Mouse (Mus musculus): ENCODE data around the gene Plekhg3. TPM values are rescaled to one million over a fixed set of nuclear protein-coding genes. Genes with fewer than 3 reads are reported as not detected.

Gene Plekhg3
- total RNA-seq, 2 experiments from 2014 or later: 21.1 to 22.0 TPM

DNA sequence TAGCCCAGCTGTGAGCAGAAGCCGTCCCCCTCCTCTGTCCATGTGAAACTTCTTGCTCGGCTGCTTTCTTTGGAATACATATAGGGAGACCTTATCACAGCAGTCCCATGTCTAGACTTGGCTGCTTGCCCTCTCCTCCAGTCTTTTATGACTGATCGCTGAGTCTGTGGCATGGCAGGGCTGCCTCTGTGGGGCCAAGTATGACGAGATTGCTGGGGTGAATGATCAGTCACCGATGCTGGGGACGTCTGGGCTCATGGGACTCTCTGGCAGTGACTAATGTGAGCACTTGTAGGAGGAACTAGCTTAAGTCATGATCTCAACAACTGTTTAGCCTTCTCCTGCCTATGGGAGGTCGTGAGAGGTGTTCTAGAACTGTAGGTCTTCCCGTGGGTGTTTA, 21.6 kb downstream of the Plekhg3 start:
- peak; percentile 76 for DNase-seq

DNA sequence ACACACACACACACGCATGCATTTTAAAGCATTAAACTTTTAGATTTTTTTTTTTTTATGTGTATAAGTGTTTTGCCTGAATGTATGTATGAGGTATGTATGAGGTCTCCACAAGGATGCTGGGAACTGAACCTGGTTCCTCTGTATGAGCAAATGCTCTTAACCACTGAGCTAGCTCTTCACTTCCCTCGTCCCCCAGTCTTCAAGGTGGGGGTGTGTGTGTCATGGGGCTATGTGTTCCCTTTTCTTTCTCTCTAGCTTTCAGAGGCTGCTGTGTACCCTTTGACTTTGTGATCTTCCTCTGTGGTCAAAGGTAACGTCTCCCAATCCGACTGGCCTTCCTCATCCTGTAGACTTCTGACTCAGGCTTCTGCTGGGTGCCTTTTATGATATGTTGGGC, 22.3 kb downstream of the Plekhg3 start:
- no peak for DNase-seq

DNA sequence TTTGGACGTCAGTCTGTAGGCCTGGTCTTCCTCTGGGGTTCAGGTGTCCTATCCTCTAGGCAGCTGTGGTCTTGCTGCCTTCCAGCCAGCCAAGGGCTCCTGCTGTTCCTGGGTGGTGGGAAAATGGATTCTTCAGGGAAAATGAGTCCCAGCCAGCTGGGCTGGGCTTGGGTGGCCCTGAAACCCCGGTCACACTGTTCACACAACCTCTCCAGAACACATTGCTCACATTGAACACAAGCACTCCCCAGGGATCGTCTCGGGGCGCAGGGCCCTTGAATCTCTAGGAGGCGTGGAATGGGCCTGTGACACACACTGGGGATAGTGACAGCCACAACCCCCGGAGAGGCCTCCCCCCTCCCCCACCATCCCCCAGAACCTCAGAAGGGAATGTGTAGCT, 23.2 kb downstream of the Plekhg3 start:
- no peak for DNase-seq

DNA sequence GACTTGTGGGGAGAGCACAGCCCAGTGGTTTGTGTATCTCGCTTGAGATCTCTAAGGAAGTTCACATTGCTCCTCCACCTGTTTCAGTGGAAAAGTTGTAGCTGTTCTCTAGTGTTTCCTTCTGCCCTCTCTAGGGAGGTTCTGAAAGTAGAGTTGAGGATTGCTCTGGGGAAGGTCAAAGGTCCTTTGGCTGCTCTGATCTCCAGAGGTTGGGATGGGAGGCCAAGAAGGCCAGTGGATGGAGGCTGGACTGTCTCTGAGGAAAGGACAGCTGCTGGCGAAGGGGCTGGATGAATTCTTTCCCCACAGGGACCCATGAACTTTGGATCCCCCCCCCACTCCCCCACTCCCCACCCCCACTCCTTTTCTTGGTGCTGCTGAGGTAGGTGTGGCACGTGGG, 23.7 kb downstream of the Plekhg3 start:
- no peak for DNase-seq

DNA sequence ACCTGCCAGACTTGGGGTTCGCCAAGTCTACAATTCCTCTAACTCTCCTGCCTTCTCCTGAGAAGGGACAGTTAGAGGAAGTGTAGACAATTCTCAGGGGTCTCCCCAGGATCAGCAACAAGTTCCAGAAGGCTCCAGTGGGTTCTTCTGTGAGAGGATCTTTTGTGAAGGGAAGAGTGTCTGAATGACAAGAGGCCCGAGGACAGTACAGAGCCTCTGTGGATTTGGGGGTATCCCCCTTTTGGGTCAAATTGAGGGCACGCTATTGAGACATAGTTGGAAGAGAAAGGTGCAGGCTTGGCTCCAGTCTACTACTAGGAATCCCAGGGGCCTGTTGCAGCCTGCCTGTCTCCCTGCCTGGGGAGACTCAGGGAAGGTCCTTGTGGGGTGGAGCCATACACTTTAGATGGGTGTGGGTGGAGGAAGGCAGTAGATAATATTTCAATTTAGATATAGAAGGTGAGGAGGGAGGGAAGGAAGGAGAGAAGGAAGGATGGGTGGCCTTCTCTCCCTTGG, 24.2 kb downstream of the Plekhg3 start:
- no peak for DNase-seq

DNA sequence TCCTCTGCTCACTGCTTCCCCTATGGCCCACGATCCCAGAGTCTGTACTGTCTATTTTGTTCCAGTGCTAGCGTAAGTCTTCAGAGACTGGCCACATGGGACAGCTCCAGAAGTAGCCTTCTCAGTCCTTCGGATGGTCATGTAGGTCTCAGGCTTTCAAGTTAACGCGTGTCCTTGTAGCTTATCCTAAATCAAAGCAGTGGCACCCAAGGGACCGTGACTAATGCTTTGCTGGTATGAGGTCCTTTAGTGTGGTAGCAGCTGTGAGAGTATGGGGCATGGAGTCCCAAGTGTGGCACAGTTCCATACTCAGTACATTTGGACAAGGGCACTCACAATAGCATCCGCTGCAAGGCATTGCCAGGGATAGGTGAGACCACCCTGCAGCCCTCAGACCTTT, 25.5 kb downstream of the Plekhg3 start:
- DNase-seq: no peak

DNA sequence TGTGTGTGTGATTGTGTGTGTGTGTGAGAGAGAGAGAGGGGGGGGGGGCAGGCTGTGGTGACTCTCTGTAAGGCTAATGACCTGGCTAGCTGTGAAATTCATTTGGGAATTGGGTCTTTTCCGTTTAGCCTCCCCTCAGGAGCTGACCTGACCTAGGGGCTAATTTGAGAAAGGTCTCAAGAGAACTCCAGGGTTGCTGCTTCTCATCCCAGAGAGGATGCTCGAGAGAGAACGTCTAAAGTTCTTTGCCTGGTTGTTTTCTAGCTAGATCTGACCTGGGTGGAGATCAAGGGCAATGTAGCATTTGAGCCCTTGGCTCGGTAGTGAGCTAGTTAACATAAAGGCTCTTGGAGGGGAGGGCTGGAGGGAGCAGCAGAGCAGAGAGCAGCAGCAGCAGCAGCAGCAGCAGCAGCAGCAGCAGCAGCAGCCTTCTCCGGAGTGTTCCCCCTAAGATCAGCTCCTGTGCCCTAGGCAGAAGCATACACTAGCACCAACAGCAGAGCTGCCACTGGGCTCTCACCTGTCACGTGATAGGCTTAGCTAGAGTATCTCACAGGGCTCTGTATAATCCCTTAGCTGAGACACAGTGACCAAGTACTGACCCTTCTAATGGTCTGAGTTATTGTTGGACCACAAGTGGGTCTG, 26.2 kb downstream of the Plekhg3 start:
- DNase-seq: no peak

DNA sequence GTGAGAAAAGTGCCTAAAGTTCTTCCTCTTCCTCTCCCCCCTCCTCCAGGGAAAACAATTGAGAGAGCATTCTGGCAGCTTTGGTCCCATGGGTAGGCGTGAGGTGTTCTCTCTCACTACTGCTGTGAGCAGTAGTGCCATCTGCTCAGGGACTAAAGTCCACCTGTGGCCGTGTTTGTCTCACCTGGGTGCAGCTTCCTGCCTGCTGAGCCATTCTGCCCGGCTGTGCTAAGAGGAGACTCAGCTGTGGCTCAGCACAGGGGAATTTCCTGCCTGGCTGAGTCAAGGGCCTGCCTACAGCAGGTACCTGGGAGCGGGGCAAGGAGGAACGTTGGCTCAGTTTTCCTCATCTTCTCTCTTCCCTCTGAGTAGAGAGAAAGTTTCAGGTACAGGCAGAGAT, 27.5 kb downstream of the Plekhg3 start:
- no peak for DNase-seq

DNA sequence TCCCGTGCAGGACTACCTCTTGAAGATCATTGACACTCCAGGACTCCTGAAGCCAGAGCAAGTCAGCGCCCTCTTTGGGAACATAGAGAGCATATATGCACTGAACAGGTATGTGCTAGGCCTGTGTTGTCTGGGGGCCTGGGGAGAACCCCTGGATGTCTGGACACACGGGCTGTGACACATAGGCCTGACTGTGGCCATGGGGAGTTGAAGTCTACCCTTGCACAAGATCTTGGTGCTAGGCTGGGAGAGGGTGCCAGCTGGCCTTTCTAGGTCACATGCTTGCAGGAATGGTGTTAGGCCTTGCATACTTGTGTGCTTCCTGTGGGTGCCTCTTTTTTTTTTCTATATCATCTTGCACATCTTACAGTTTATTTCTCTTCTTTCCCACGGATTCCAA, 31.5 kb downstream of the Plekhg3 start:
- DNase-seq: peak; percentile 70

DNA sequence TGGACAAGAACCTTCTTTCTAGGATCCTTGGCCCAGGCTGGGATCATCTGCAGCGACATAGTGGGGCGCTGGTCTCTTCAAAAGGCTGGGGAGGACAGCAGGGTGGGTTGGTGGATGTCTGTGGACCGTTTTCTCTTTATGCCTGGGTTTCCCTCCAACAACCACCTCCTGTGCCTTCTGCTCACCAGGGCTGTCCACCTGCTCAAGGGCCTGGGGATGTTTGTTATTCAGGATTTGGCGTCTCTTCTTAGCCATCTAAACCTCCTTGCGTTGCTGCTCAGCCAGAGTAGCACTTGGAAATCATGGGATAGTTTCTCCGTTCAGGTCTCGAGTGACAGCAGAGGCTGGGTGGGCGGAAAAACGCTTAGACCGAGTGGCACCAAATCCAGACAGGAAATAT, 35.6 kb downstream of the Plekhg3 start:
- DNase-seq: no peak

DNA sequence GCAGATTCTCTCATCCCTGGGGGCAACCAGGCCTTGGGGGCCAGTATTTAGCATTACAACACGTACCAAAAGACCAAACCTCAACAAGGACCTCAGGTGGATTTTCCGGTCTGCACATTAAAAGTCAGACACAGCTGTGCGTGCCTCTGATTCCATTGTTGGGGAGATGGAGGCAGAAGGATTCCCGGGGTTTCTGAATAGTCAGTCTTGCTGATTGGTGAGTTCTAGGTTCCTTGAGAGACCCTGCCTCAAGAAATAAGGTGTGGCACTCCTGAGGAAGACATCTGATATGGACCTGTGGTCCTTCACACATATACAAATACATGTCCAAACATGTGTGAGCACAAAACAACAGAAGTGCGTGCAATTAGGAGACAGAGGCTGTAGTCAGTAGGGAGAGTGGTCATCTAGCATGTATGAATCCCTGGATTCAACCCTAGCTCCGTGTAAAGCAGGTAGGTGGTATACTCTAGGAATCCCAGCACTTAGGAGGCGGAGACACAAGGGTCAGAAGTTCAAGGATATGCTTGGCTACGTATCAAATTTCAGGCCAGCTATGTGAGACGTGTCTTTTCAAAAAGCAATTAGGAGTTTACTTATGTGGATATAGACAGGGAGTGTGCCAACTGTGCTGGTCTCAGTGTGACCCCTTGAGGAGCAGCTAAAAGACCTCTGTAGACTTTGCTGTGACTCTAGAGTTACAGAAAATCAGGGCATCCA, 39.7 kb downstream of the Plekhg3 start:
- no peak for DNase-seq

DNA sequence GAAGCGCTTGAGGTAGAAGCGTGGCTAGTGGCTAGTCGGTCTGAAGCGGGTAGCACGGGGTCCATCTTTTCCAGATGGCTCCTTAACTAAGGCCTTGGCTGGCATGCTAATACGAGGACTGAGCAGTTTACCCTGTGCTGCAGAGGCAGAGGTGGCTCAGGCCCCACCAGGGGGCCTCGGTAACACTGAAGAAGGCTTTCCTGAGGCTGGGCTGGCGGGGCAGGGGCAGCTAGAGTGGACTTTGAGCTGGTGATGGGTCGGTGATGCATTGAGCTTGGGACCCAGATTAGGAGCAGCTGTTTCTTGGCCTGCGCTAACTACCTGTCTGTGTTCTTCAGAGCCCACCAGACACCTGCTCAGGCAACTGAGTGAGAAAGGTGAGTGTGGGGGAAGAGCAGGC, 40.6 kb downstream of the Plekhg3 start:
- DNase-seq: no peak

DNA sequence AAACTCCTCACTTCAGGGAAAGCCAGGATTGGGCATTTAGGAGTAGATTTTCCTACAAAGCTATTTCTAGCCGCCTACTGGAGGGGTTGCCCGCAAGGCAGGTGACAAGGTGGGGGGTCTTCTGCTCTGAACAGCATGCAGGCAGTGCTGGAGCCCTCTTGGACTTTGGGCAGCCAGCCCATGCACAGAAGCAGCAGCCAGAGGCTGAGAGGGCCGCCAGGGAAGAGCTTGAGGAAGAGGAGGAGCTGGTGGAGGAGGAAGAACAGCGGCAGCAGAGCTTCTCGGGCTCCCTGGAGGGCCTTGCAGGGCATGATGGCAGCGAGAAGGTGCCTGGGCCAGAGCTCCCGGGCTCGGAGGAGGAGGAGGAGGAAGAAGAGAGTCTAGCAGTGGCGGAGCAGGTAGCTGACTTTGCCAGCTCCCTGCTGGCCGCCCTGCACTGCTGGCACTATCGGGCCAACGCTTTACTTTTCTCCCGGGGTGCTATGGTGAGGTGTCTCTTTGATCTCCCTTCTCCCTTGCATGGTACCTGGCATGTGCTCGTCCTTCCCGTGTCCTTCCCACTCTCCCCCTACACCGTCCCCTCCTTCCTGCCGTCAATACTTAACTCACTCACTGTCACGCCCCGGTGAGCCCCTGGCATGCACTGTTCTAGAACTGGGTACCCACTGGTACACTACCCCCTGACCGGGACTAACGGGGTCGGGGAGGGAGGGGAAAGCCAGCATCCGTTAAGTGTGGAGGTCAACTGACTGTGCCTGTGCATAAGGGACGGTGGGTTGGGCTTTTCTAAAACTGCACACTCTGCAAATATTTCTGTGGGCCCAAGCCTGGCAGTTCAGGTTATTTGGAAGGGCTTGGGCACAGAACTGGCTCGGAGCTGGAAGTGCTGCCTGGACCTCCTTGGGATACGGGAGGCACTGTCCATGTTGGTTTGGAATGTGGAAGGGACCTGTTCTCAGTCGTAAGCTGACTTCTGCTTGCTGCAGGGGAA, 41.9 kb downstream of the Plekhg3 start:
- no peak for DNase-seq

DNA sequence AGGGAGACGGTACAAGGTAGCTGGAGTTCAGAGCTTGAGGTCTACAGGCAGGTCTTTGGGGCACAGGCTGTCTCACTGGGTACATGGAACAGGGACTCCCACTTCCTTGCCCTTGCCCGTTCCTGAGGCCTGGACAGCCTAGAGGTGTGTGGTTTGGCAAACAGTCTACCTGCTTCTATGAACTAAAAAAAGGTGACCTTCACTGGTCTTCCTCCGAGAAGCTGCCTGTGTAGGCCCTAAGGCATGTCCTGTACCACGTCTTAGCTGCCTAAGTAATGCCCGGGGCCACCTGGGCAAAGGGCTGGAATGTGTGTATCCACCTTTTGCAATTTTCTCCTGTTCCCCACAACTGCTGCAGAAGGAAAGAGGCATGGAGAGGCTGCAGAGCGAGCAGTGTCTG, 42.7 kb downstream of the Plekhg3 start:
- no peak for DNase-seq

DNA sequence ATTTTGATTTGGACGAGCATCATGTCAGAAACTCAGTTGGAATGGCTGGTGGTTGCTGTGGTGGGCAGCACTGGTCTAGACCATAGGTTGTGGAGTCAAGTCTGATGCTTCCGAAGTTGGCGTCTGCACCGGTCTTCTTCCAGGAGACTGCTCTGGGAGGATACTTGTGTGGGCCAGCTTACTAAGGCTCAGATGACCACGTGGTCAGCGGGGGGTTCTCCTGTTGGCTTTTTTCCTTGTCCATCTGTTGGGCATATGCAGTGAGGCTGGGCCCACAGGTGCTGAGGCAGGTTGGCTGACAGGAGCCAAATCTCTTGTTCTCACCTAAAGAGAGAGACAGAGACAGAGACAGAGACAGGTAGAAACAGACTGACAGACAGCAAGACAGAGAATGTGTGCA, 44.1 kb downstream of the Plekhg3 start:
- no peak for DNase-seq

DNA sequence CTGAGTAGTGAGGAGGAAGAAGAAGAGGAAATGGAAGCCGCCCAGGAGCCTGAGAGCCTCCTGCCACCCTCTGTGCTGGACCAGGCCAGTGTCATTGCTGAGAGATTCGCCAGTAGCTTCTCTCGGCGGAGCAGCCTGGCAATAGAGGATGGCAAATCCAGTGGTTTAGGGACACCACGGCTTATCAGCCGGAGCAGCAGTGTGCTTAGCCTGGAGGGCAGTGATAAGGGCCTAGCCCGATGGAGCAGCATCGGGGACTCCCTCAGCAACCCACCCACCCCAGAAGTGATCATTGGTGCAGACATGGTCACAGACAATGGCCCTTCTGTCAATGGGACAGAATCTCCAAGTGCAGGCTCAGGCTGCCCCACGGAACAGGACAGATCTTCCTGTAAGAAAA, 45.4 kb downstream of the Plekhg3 start:
- no peak for DNase-seq

DNA sequence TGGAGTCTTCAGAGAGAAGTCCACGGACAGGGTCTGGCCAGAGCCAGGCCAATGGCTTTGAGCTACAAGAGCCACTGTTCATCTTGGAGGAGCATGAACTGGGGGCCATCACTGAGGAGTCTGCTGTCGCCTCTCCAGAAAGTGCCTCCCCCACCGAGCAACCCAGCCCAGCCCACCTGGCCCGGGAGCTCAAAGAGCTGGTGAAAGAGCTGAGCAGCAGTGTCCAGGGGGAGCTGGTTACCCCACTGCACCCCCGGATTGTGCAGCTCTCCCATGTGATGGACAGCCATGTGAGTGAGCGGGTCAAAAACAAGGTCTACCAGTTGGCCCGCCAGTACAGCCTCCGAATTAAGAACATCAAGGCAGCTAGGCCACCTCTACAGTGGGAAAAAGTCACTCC, 46.1 kb downstream of the Plekhg3 start:
- DNase-seq: no peak

DNA sequence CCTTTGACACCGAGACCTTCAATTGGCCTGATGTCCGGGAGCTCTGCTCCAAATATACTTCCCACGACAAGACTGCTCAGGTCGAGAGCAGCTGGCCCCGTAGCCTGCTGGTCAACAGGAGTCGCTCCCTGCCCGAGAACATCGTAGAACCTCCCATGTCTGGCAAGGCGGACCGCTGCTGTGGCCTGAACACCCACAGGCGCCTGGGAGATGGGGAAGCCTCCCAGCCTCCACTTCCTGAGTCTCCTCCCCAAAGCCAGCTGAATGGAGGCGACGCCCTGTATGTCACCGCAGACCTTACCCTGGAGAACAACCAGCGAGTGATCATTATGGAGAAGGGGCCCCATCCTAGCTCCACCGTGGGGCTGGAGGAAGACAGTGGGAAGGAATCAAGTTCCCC, 47.2 kb downstream of the Plekhg3 start:
- no peak for DNase-seq

DNA sequence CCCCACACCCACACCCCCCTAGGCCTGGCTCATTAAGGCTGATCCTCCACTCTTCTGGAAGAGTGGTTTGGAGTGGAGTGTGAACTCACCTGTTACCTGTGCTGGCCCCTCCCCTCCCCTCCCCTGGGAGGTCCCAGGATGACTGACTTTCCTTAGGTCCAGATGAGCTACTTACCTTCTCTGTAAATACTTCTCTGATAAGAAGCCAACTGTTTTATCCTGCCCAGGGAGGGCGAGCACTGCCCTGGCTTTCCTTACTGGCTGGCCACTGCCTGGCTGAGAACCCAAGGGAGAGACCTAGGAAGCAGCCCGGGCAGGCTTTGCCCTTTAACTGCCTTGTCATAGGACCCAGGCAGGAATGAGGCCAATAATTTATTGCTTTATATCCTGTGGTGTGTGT, 47.8 kb downstream of the Plekhg3 start:
- DNase-seq: peak; percentile 55

DNA sequence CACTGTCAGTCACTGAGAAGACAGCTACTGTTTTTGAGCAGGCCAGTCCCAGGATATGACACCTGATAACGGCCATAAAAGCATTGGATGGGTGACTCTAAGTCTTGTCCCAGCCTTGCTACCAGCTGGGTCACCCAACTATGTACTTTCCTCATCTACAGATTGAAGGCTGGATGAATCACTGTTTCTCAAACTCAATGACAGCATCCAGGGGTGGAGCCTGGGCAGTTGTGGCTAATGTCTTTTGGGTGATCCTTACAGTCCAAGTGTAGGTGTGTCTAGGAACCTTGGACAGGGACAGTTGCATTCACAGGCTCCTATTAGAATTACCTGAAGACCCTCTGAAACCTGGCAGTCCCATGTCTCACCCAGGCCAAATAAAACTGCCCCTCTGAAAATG, 49.1 kb downstream of the Plekhg3 start:
- DNase-seq: no peak

DNA sequence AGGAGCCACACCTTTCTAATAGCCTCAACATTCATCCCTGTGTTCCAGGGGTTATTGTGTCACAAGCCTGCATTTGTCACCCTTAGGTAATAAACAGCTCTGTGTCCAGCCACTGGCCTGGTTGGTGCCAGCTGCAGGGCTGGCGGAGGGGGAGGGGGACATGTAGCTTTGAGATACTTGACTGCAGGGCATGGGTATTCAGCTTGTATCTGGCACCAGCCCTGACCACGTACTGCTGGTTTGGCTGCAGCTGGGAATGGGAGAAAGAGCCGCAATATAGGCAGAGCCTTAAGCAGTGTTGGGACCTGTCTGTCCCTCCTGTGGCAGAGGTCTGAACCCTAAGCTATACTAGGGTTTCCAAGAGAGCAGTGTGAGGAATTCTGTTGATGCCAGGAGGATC, 51.4 kb downstream of the Plekhg3 start:
- peak; percentile 67 for DNase-seq

DNA sequence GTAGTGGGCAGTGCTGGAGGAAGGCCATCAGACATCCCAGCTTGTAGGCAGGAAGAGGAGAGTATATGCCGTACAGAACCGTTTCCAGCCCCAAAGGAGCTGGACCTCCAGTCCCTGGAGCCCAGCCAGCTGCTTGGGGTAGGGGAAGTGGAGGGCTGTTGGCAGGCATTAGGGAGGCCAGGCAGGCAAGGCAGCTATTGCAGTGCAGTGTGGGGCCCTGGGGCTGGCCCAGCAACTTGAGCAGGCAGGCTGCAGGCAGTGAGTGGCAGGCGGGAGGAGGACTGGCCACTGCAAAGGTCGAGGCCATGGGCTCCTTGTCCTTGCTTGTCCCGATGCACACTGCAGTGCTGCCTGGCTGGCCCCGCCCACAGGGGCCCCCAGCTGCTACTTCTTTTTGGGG, 52.1 kb downstream of the Plekhg3 start:
- DNase-seq: peak; percentile 79

DNA sequence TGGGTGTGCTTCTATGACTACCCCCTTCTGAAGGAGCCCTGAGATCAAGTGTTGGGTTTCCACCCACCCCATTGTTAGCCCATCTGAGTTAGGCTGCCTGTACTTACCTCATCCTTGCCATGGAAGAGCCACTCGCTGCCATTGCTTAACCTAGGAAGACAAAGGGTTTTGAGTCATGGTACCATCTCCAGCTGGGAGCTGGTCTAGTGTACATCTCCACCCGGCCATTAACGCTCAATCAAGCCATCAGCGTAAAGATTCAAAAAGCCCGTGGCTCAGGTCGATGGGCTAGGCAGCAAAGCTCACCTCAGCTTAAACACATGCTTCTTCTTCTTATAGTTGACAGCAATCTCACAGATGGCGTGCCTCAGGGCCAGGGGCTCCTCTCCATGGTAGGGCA, 52.8 kb downstream of the Plekhg3 start:
- DNase-seq: no peak
